Mouse (Mus musculus) megakaryocyte, embryonic 14.5 days (primary cell): Measurements from ENCODE around the gene Srms. TPM values are rescaled to one million over a fixed set of nuclear protein-coding genes. Genes with fewer than 3 reads are reported as not detected.
A peak's percentile ranks its signal among the peaks of the same experiment; 100 is the strongest.
"Not testable (repeated sequence)": the region's sequence is repeated elsewhere in the genome, so short reads cannot be mapped to it uniquely, and the experiment has no call there.

ENCODE experiments used
- H3K27me3 ChIP-seq: replicated peaks from 2 replicates; pipeline ENCODE3; 2012; ENCODE audit warnings: inconsistent platforms
- H3K36me3 ChIP-seq: replicated peaks from 2 replicates; pipeline ENCODE3; 2012; ENCODE audit warnings: low read length, inconsistent platforms, mixed read lengths
- H3K4me1 ChIP-seq: 2 replicates; pipeline ENCODE4 v1.6.1; 2012; ENCODE audit warnings: inconsistent platforms
- H3K4me3 ChIP-seq: replicated peaks from 2 replicates; pipeline ENCODE3; 2012; ENCODE audit warnings: moderate library complexity, mild to moderate bottlenecking, inconsistent platforms
- H3K9me3 ChIP-seq: 2 replicates; pipeline ENCODE4 v1.6.1; 2012; ENCODE audit warnings: inconsistent platforms
- FLI1 ChIP-seq: IDR thresholded peaks from 2 replicates; pipeline ENCODE4 v1.6.1; 2012; ENCODE audit warnings: low read length, inconsistent platforms, mixed read lengths
- GATA1 ChIP-seq: IDR thresholded peaks from 3 replicates; pipeline ENCODE4 v1.6.1; 2012; ENCODE audit warnings: mixed read lengths, low read length, inconsistent platforms, borderline replicate concordance
- polyA plus RNA-seq: library from polyadenylated mRNA; stranded (reverse); fragments of >175 nt; gene quantifications from 2 replicates; pipeline ENCODE4 v1.2.3, GENCODE M21; 2012; ENCODE audit warnings: low replicate concordance; ENCODE audit not compliant: insufficient read depth

Gene Srms
- polyA plus RNA-seq, 1 experiment, result not detected

- H3K9me3 ChIP-seq, result no peaks in the 10 kb centered on the region
- peaks cover 6% of the 10 kb centered on the region; the same call in 1 of the 2 replicates for H3K4me1 ChIP-seq
These were observed 10.6 kb downstream of the Srms start, which contains the start of gene Ptk6 for GRCm38 (mm10) chr2:181202422-181202821. TSS of gene Ptk6 (minus strand) at chr2:181202789.

GRCm38 (mm10) chr2:181201606-181202005, 11.4 kb downstream of the Srms start:
- H3K4me1 ChIP-seq, result peaks cover 6% of the 10 kb centered on the region; the same call in 1 of the 2 replicates
- TF ChIP-seq FLI1, result no peak
- no peak for TF ChIP-seq GATA1
- H3K27me3 ChIP-seq, result peaks cover 90% of the 10 kb centered on the region
- H3K9me3 ChIP-seq, result no peaks in the 10 kb centered on the region
- H3K4me3 ChIP-seq, result no peak overlapping the region
- H3K36me3 ChIP-seq, result no peaks in the 10 kb centered on the region

More at GRCm38 (mm10) chr2:181202422-181202821, 10.6 kb downstream of the Srms start, which contains the start of gene Ptk6:
- Histone ChIP-seq H3K4me3 (no peak within 1 kb of the TSS), H3K27me3 (peaks cover 91% of the 10 kb centered on the region), H3K36me3 (no peaks in the 10 kb centered on the region)
- TF ChIP-seq FLI1 (no peak), GATA1 (no peak)

- TF ChIP-seq GATA1 (no peak), FLI1 (no peak)
- Histone ChIP-seq H3K36me3 (no peaks in the 10 kb centered on the region), H3K27me3 (peaks cover 62% of the 10 kb centered on the region), H3K9me3 (no peaks in the 10 kb centered on the region), H3K4me3 (no peak overlapping the region), H3K4me1 (no peaks in the 10 kb centered on the region; the same call in 1 of the 2 replicates)
These were observed 16.2 kb downstream of the Srms start for GRCm38 (mm10) chr2:181196628-181197300.

- TF ChIP-seq FLI1, result no peak
- H3K36me3 ChIP-seq, result peaks cover 13% of the 10 kb centered on the region
- H3K4me3 ChIP-seq, result no peak overlapping the region
- H3K27me3 ChIP-seq, result peaks cover 30% of the 10 kb centered on the region
- H3K4me1 ChIP-seq, result peaks cover 14% of the 10 kb centered on the region
- no peaks in the 10 kb centered on the region for H3K9me3 ChIP-seq
These were observed 19.9 kb downstream of the Srms start for GRCm38 (mm10) chr2:181193044-181193443.

- Histone ChIP-seq H3K4me1 (peaks cover 21% of the 10 kb centered on the region), H3K27me3 (peaks cover 23% of the 10 kb centered on the region), H3K4me3 (no peak overlapping the region), H3K36me3 (peaks cover 13% of the 10 kb centered on the region), H3K9me3 (no peaks in the 10 kb centered on the region)
- no peak for TF ChIP-seq FLI1
- no peak for TF ChIP-seq GATA1
These were observed 21.0 kb downstream of the Srms start for GRCm38 (mm10) chr2:181191936-181192335.

GRCm38 (mm10) chr2:181191385-181191784, 21.6 kb downstream of the Srms start:
- Histone ChIP-seq H3K4me1 (peaks cover 27% of the 10 kb centered on the region), H3K27me3 (peaks cover 17% of the 10 kb centered on the region), H3K36me3 (peaks cover 13% of the 10 kb centered on the region)
- not testable (repeated sequence) for H3K4me3 ChIP-seq, H3K9me3 ChIP-seq

GRCm38 (mm10) chr2:181189321-181189720, 23.7 kb downstream of the Srms start:
- peaks cover 13% of the 10 kb centered on the region for H3K36me3 ChIP-seq
- TF ChIP-seq GATA1, result no peak
- no peak overlapping the region for H3K4me3 ChIP-seq

GRCm38 (mm10) chr2:181188681-181189080, 24.3 kb downstream of the Srms start:
- Histone ChIP-seq H3K4me1 (peaks cover 32% of the 10 kb centered on the region), H3K4me3 (peak overlapping the region; percentile 80), H3K27me3 (peaks cover 23% of the 10 kb centered on the region), H3K36me3 (peaks cover 13% of the 10 kb centered on the region), H3K9me3 (no peaks in the 10 kb centered on the region)
- TF ChIP-seq FLI1, result no peak
- TF ChIP-seq GATA1, result no peak

More at GRCm38 (mm10) chr2:181189321-181189720, 23.7 kb downstream of the Srms start:
- H3K27me3 ChIP-seq, result peaks cover 19% of the 10 kb centered on the region
- H3K9me3 ChIP-seq, result no peaks in the 10 kb centered on the region
- peaks cover 32% of the 10 kb centered on the region for H3K4me1 ChIP-seq

GRCm38 (mm10) chr2:181187121-181188000, 25.6 kb downstream of the Srms start, which contains the start of gene Ppdpf:
TSS of gene Ppdpf (plus strand) at chr2:181187247.
- Histone ChIP-seq H3K9me3 (no peaks in the 10 kb centered on the region), H3K27me3 (peaks cover 29% of the 10 kb centered on the region), H3K4me1 (peaks cover 32% of the 10 kb centered on the region), H3K4me3 (peak within 1 kb of the TSS; percentile 94), H3K36me3 (peaks cover 13% of the 10 kb centered on the region)
- TF ChIP-seq GATA1 (no peak), FLI1 (no peak)

GRCm38 (mm10) chr2:181186635-181187034, 26.4 kb downstream of the Srms start:
- H3K4me1 ChIP-seq, result peaks cover 32% of the 10 kb centered on the region
- H3K27me3 ChIP-seq, result peaks cover 33% of the 10 kb centered on the region
- TF ChIP-seq GATA1 (no peak), FLI1 (no peak)
- H3K36me3 ChIP-seq, result peaks cover 13% of the 10 kb centered on the region
- peak overlapping the region; percentile 94 for H3K4me3 ChIP-seq
- H3K9me3 ChIP-seq, result no peaks in the 10 kb centered on the region
